Mouse (Mus musculus) brain, adult 2 months (tissue): ENCODE data around the gene Ptger2.
"Not testable (repeated sequence)": the region's sequence is repeated elsewhere in the genome, so short reads cannot be mapped to it uniquely, and the experiment has no call there.

Experiments used
- DNase-seq: peaks from one replicate; pipeline ENCODE4 v3.0.0; 2011; ENCODE audit warnings: low read depth, low spot score

Gene Ptger2

GRCm38 (mm10) chr14:44987674-44988355 is at the start of gene Ptger2:
Gene Ptger2, plus strand, starts transcription at chr14:44988195.
- DNase-seq: not testable (repeated sequence)

GRCm38 (mm10) chr14:44960746-44961145 is 27.2 kb upstream of the Ptger2 start:
- DNase-seq: peak; percentile 17

GRCm38 (mm10) chr14:44977278-44977677 is 10.7 kb upstream of the Ptger2 start:
- DNase-seq: peak; percentile 64

DNA sequence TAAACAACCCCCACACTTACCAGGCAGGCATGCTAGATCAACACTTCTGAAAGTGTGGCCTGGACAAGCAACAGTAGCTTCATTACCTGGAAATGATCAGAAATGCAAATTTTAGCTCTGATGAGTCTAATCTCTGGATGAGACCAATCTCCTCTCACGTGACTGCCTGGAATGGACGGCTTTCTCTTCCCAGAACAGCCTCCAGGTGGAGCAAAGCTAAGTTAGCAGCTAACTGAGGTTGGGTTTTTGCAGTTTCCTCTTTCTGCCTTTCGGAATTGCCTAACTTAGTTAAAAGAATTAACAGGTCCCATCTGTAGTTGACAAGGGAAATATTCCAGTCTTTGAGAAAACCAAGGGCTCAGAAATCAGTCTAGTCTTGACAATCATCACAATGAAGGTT is 8.1 kb upstream of the Ptger2 start:
- DNase-seq: peak; percentile 41

- DNase-seq: peak; percentile 68
Observed at GRCm38 (mm10) chr14:44981490-44981889, 6.5 kb upstream of the Ptger2 start.

- DNase-seq: no peak
Observed at GRCm38 (mm10) chr14:44984106-44984505, 3.9 kb upstream of the Ptger2 start.

DNA sequence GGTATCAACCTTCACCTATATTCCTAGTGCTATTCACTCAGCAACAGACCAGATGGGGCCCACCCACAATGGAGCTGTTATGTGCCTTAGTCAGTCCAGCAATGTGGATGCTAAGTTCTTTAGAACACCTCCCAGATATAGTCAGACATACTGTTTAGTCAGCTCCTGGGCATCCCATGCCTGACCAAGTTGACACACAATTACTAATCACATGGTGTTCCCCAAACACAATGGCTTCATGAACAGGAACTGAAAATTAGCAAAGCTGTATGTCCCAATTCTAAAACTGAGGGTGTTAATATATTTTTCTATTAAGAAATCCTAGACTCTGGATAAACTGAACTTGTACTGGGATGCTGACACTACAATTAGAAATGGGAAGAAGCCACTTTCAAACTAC is 1.7 kb upstream of the Ptger2 start:
- DNase-seq: no peak

GRCm38 (mm10) chr14:44988456-44989016 is 541 bp downstream of the Ptger2 start:
- no peak for DNase-seq

- DNase-seq: peak; percentile 23
Observed at GRCm38 (mm10) chr14:44989017-44989721, 1.2 kb downstream of the Ptger2 start.

DNA sequence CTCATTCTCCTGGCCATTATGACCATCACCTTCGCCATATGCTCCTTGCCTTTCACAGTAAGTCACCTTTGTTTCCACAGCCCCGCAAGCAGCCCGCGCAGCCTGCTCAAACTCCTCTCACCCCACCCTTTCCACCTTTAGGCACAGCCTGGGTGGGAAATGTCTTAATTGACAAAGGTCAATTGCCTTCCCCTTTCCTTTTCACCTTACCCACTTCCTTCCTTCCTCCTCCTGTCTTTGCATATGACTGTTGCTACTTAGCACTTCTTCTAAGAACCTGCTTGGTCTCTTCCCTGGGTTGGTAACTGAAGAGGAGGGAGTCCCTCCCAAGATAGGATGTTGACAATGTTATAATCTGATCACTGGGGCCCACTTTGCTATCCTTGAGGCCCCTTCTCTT is 1.8 kb downstream of the Ptger2 start:
- no peak for DNase-seq

- DNase-seq: no peak
Observed at GRCm38 (mm10) chr14:44994337-44994736, 6.3 kb downstream of the Ptger2 start.

DNA sequence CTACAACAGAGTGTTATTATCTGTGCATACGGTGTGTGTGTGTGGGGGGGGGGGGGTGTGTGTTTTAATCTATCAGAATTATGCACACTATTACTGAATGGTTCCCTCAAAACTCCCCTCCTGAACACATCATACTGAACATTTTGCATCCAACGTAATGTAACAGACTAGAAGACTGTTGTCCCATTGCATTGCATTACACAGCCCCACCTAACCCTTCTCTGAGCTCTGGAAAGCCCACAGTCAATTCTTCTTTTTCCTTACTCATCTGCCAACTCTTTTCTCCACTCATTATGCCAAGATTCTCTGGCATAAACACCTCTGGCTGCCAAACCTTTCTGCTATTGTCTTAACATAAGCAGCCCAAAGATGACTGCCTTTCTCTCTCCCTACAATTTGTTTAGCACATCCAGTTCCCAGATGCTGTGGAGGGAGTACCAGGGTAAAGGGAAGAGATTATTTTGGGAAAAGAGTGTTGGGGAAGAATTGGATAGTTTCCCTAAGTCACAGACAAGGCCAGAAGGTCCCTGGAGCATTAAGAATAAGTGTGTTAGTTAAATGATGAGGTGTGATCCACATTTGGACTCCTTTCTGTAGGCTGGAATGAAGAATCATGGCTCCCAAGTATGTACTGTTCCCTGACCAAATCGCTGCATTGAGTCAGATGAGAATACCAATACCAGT is 12.2 kb downstream of the Ptger2 start:
- DNase-seq: no peak

DNA sequence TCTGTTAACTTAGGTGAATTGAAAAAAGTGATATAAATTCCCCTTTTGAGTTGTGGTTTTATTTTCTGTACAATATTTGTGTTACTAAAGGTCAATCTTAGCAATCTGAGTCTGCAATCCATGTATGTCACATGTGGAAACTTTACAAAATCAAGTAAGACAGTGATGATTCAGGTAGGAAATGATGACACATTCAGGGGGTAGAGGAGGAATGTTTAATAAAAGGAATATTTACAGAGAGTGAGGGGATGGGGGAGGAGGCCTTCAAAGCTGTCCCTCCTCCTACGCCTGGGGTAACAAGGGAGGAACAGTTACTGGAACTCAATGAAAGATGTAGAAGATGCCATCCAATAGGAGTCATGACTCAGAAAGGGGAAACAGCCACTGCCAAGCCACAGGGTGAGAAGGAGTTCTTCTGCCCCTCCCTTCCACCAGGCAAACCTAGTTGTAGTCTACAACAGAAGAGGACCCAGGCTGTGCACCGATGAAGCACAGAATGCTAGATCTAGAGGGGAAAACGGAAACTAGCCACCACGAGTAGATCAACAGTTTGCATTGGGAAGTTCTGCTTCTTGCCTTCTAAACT is 17.8 kb downstream of the Ptger2 start:
- DNase-seq: no peak

DNA sequence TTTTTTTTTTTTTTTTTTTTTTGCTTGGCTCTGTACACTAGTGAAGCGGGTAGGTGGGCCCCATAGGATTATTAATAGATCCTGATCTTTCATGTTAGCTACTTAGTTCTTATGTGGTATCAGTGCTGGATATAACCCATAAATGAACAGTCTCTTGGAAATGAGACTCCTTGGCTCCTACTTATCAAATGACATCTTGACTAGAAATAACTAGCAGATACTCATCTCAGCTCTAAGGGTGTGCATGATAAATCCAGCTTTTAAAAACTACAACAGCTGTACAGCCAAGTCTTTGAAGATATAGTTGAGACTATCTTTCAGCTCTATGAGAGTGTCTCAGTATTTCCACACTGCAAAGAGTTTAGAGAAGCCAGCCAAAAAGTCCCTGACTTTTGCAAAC is 21.2 kb downstream of the Ptger2 start:
- no peak for DNase-seq

DNA sequence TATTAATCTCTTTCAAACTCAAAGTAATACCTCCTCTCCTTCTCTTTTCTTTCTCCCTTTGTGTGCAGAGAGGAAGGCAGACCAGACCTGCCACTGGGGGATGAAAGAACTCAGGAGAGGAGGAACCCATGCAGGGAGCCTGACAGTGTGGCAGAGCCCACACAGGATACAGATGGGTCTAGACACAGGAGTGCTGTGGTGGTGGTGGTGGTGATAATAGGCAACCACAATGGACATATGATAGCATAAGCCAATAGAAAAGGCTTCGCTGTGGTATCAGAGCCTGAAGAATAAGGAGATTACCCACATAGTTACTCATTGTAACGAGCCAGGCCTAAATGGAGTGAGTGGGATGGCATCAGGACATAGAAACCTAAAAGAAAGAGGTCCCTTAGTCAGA is 23.3 kb downstream of the Ptger2 start:
- no peak for DNase-seq

DNA sequence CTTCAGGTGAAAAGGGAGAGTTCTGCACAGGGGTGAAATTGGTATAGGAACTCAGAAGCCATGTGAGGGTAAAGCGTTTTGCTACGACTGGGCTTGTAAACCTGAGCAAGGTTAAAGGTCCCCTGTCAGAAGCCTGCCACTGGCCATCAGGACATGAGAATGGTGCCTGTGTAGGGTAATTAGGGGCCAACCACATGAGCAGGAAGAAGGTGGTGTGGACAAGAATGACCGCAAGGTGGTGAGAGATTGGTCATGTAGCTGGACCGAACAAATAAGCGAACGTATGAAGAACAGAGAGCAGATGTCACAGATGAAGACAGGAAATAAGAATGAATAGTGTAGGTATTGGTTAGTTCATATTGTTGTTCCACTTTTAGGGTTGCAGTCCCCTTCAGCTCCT is 23.7 kb downstream of the Ptger2 start:
- DNase-seq: no peak

DNA sequence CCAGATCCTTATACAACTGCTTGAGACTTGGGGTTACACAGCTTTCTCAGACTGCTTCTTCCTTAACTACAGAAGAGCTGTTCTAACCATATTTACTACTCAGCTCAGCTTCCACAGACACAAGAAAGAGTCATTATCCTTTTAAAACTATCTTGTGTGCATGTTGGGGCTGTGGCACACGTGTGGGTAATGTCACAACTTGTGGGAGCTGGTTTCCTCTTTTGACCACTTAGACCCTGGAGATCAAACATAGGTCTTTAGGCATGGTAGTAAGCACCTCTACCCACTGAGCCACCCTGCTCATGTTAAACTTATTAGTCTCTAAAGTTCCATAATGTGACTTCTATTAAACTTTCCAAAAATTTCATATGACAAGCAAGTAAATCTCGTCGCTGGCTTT is 33.6 kb downstream of the Ptger2 start:
- no peak for DNase-seq

GRCm38 (mm10) chr14:45034293-45034692 is 46.3 kb downstream of the Ptger2 start:
- no peak for DNase-seq

DNA sequence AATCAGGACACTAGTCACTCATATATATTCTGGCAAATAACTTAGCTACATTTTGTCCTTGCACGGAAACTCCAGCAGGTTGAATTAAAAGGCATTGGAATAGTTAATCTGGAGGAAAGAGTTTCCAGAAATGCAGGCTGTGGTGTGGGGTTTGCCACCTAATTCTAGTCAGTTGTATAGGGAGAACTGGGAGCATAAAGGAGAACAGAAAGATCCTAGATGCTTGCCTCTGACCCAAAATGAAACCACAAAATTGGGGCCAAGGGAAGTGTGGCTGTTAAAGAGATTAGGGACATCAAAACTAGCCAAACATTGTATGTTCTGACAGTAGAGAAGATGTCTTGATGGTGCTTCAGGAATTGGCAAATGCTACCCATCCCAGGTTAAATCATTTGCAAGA is 48.6 kb downstream of the Ptger2 start:
- no peak for DNase-seq

GRCm38 (mm10) chr14:45038052-45038451 is 50.1 kb downstream of the Ptger2 start:
- no peak for DNase-seq

GRCm38 (mm10) chr14:45040851-45041475 is 53.0 kb downstream of the Ptger2 start:
- no peak for DNase-seq

DNA sequence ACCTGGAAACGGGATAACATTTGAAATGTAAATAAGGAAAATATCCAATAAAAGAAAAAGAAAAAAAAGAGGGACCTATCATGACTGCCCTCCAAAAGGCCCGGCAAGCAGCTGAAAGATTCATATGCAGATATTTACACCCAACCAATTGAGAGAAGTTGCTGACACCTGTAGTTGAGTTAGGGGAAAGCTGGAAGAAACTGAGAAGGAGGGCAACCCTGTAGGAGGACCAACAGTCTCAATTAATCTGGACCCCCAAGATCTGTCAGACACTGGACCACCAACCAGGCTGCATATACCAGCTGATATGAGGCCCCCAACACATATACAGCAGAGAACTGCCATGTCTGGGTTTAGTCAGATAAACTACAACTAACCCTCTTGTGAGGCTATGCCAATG is 60.1 kb downstream of the Ptger2 start:
- DNase-seq: no peak
